Mouse (Mus musculus) cerebellum, adult 2 months (tissue): ENCODE measurements around the gene Grid2.

Experiments
- CTCF ChIP-seq: fragments of 200-500 bp; IDR thresholded peaks from 2 replicates; pipeline ENCODE4 v1.5.1; 2011; ENCODE audit warnings: low read depth, mild to moderate bottlenecking, control low read depth, low read length, moderate library complexity, borderline replicate concordance; ENCODE audit not compliant: insufficient read depth
- POLR2A ChIP-seq: fragments of 200-500 bp; IDR thresholded peaks from 2 replicates; pipeline ENCODE4 v1.6.1; 2011; ENCODE audit warnings: low read length, control low read depth, borderline replicate concordance; ENCODE audit not compliant: insufficient read depth

GRCm38 (mm10) chr6:64648196-64648595 lies 1392.5 kb downstream of the Grid2 start:
- TF ChIP-seq CTCF (no peak), POLR2A (no peak)
